Mouse (Mus musculus) liver, embryonic 14.5 days (tissue): ENCODE results near the gene Nf1. TPM values are rescaled to one million over a fixed set of nuclear protein-coding genes. Genes with fewer than 3 reads are reported as not detected.

Source experiments
- ATAC-seq: fragments of 200-750 bp; cut with Nextera tagmentation; 2 replicates; pipeline ENCODE4 v1.8.0; 2017; ENCODE audit warnings: moderate number of reproducible peaks, mild to moderate bottlenecking, moderate library complexity; ENCODE audit not compliant: insufficient read depth
- DNase-seq, 3 experiments: peaks; one replicate each; pipeline ENCODE4 v3.0.0-alpha.2; 2012 to 2013; ENCODE audit warnings: low read depth in 3 of 3, low spot score in 3 of 3
- H3K27ac ChIP-seq: fragments of 300-500 bp; sonication (generic); 2 replicates; pipeline ENCODE4 v1.5.1; 2014; ENCODE audit warnings: moderate library complexity, mild to moderate bottlenecking, control low read depth, inconsistent platforms
- H3K27me3 ChIP-seq: fragments of 300-500 bp; sonication (generic); 2 replicates; pipeline ENCODE4 v1.6.1; 2014; ENCODE audit warnings: mild to moderate bottlenecking, low read length, moderate library complexity; ENCODE audit not compliant: control insufficient read depth, insufficient read depth
- H3K36me3 ChIP-seq: fragments of 300-500 bp; sonication (generic); replicated peaks from 2 replicates; pipeline ENCODE4 v1.6.1; 2014; ENCODE audit warnings: low read depth; ENCODE audit not compliant: control insufficient read depth, insufficient read depth
- H3K4me1 ChIP-seq, 2 experiments: fragments of 200-500 bp in 1 of 2; fragments of 300-500 bp in 1 of 2; sonication (generic) in 1 of 2; replicated peaks; 2 replicates each; pipeline ENCODE4 v1.6.1; 2012 to 2014; ENCODE audit warnings: antibody characterized with exemption in 1 of 2, inconsistent platforms in 1 of 2, low read length in 1 of 2; ENCODE audit not compliant: control insufficient read depth in 2 of 2, insufficient read depth in 2 of 2
- H3K4me2 ChIP-seq: fragments of 300-500 bp; sonication (generic); 2 replicates; pipeline ENCODE4 v1.6.1; 2014; ENCODE audit warnings: low read depth, mild to moderate bottlenecking, control low read depth, moderate library complexity
- H3K4me3 ChIP-seq, 2 experiments: fragments of 200-500 bp in 1 of 2; fragments of 300-500 bp in 1 of 2; sonication (generic) in 1 of 2; 2 replicates each; pipeline ENCODE4 v1.5.1; 2012 to 2014; ENCODE audit warnings: low read depth in 2 of 2, low read length in 2 of 2, mild to moderate bottlenecking in 2 of 2, control low read depth in 1 of 2, inconsistent platforms in 1 of 2, moderate library complexity in 1 of 2; ENCODE audit not compliant: insufficient read depth in 1 of 2
- H3K9ac ChIP-seq: fragments of 300-500 bp; sonication (generic); replicated peaks from 2 replicates; pipeline ENCODE4 v1.6.1; 2014; ENCODE audit warnings: mild to moderate bottlenecking, control low read depth, moderate library complexity
- H3K9me3 ChIP-seq: fragments of 300-500 bp; sonication (generic); 2 replicates; pipeline ENCODE4 v1.6.1; 2016; ENCODE audit warnings: low read length, mixed read lengths; ENCODE audit not compliant: control insufficient read depth
- CTCF ChIP-seq: IDR thresholded peaks from 2 replicates; pipeline ENCODE4 v1.5.1; 2016; ENCODE audit warnings: antibody characterized with exemption, low read depth, control low read depth
- EP300 ChIP-seq: IDR thresholded peaks from 2 replicates; pipeline ENCODE4 v1.6.1; 2016; ENCODE audit warnings: antibody characterized with exemption, low read depth
- WGBS: fragments of 180-500 bp; shearing (Covaris S2); extraction: QIAGEN DNeasy Blood & Tissue Kit; methylation state at CpG from one replicate; pipeline ENCODE4 v1.1.7; 2014; ENCODE audit not compliant: insufficient replicate concordance; 5-methylcytosine and 5-hydroxymethylcytosine counted together
- polyA plus RNA-seq, 2 experiments: library from polyadenylated mRNA; depleted of rRNA in 1 of 2; stranded (reverse) in 1 of 2; unstranded in 1 of 2; fragments of >200 nt; fragmentation: Nextera tagmentation in 1 of 2; extraction: Ambion mirVana in 1 of 2; gene quantifications; 2 replicates each; pipeline versions ENCODE4 v1.2.1 to v1.2.3; 2012 to 2014

Nf1 gene
- polyA plus RNA-seq, 2 experiments, result 1.7 to 2.3 TPM

GRCm38 (mm10) chr11:79575383-79576073, 236.0 kb downstream of the Nf1 start:
- WGBS, result 79% methylated on average over 14 of the region's 14 CpGs
- H3K27ac ChIP-seq, result no peak overlapping the region

GRCm38 (mm10) chr11:79577741-79578140, 238.2 kb downstream of the Nf1 start:
- no peak for ATAC-seq
- WGBS, result 29% methylated on average over 5 of the region's 5 CpGs
- no peak overlapping the region for H3K4me3 ChIP-seq
- H3K27ac ChIP-seq, result no peak overlapping the region
- peak; percentile 50 to 58 (median 57) for DNase-seq
- no peaks in the 10 kb centered on the region for H3K4me1 ChIP-seq
- no peaks in the 10 kb centered on the region for H3K27me3 ChIP-seq
- no peaks in the 10 kb centered on the region for H3K9me3 ChIP-seq
- no peak overlapping the region for H3K4me2 ChIP-seq
- no peaks in the 10 kb centered on the region for H3K36me3 ChIP-seq
- H3K9ac ChIP-seq, result no peak overlapping the region
- TF ChIP-seq CTCF (peak; percentile 83), EP300 (no peak)

More at GRCm38 (mm10) chr11:79575383-79576073, 236.0 kb downstream of the Nf1 start:
- H3K9ac ChIP-seq, result no peak overlapping the region
- no peak for TF ChIP-seq EP300
- TF ChIP-seq CTCF, result no peak
- DNase-seq, result no peak
- no peaks in the 10 kb centered on the region for H3K27me3 ChIP-seq
- H3K4me3 ChIP-seq, result no peak overlapping the region
- H3K4me2 ChIP-seq, result no peak overlapping the region
- no peak for ATAC-seq
- H3K36me3 ChIP-seq, result peaks cover 2% of the 10 kb centered on the region; the same call in 1 of the 2 replicates
- no peaks in the 10 kb centered on the region for H3K9me3 ChIP-seq
- no peaks in the 10 kb centered on the region for H3K4me1 ChIP-seq

- TF ChIP-seq EP300, result no peak
- TF ChIP-seq CTCF, result peak; percentile 57
- ATAC-seq (no peak), DNase-seq (no peak)
- WGBS, result 59% methylated on average over 4 of the region's 4 CpGs
- no peak overlapping the region for H3K27ac ChIP-seq
- H3K36me3 ChIP-seq, result no peaks in the 10 kb centered on the region
- no peaks in the 10 kb centered on the region for H3K27me3 ChIP-seq
- H3K9me3 ChIP-seq, result no peaks in the 10 kb centered on the region
- H3K4me2 ChIP-seq, result no peak overlapping the region
- H3K4me1 ChIP-seq, result no peaks in the 10 kb centered on the region
- H3K9ac ChIP-seq, result no peak overlapping the region
- H3K4me3 ChIP-seq, result no peak overlapping the region
Observed at GRCm38 (mm10) chr11:79580660-79581059, 241.2 kb downstream of the Nf1 start.

GRCm38 (mm10) chr11:79581257-79581656, 241.8 kb downstream of the Nf1 start:
- no peak overlapping the region for H3K4me2 ChIP-seq
- no peak overlapping the region for H3K27ac ChIP-seq
- no peak overlapping the region for H3K9ac ChIP-seq
- H3K9me3 ChIP-seq, result no peaks in the 10 kb centered on the region
- H3K36me3 ChIP-seq, result no peaks in the 10 kb centered on the region
- TF ChIP-seq EP300 (no peak), CTCF (no peak)
- 66% methylated on average over 6 of the region's 6 CpGs for WGBS
- H3K4me3 ChIP-seq, result no peak overlapping the region
- no peaks in the 10 kb centered on the region for H3K27me3 ChIP-seq
- no peaks in the 10 kb centered on the region for H3K4me1 ChIP-seq
- DNase-seq (no peak), ATAC-seq (no peak)

GRCm38 (mm10) chr11:79584191-79584590, 244.7 kb downstream of the Nf1 start:
- DNase-seq (peak in 1 of 3 experiments; percentile 20), ATAC-seq (no peak)
- TF ChIP-seq CTCF, result peak; percentile 86
- TF ChIP-seq EP300, result no peak
- H3K4me1 ChIP-seq, result no peaks in the 10 kb centered on the region
- peaks cover 7% of the 10 kb centered on the region for H3K27me3 ChIP-seq
- no peak overlapping the region for H3K9ac ChIP-seq
- no peak overlapping the region for H3K27ac ChIP-seq
- no peak overlapping the region for H3K4me3 ChIP-seq
- no peak overlapping the region for H3K4me2 ChIP-seq
- no peaks in the 10 kb centered on the region for H3K9me3 ChIP-seq
- H3K36me3 ChIP-seq, result no peaks in the 10 kb centered on the region
- 4% methylated on average over 5 of the region's 5 CpGs for WGBS
